Mouse (Mus musculus): Measurements from ENCODE around the gene C530008M17Rik. TPM values are rescaled to one million over a fixed set of nuclear protein-coding genes. Genes with fewer than 3 reads are reported as not detected.

The C530008M17Rik gene
- polyA plus RNA-seq, 1 experiment: 0.48 TPM

DNA sequence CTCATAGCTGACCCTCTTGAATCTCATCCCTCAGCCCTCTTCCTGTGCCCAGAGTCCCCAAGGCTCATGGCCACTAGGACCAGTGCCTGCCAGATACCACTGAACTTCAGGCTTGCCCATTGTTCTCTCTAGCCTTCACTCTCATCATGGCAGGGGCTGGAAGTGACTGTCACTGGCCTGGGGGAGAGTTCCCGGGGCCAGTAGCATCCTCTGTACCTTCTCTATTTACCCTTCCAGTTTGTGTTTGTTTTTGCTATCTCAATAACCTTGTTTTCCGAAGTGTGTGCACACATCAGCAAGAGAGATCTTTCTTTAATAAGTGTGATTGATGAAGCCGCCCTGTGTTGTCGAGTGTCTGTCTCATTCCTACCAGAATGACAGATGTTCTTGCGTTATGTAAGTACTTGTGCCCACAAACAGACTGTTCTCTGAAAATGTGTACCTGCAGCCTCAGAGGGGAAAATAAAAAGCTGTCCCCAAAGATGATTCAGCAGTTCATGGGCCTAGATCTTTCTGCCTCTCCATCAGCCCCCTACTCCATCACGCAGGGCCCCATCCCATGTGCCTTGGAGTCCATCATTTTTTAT is 76.8 kb downstream of the C530008M17Rik start:
- H3K4me1 ChIP-seq (ENCODE audit: control insufficient read depth, insufficient read depth, low read length): no peaks in the 10 kb centered on the region
- TF ChIP-seq CTCF (IDR thresholded peaks at IDR 0.05; ENCODE audit: low read depth, low read length): no peak
- no peak for TF ChIP-seq POLR2A (IDR thresholded peaks at IDR 0.05; ENCODE audit: borderline replicate concordance, low read depth, low read length)
- no peak overlapping the region for H3K27ac ChIP-seq (ENCODE audit: insufficient read depth, low read depth, low read length)
- no peak overlapping the region for H3K4me3 ChIP-seq (ENCODE audit: insufficient read depth, low read length)

DNA sequence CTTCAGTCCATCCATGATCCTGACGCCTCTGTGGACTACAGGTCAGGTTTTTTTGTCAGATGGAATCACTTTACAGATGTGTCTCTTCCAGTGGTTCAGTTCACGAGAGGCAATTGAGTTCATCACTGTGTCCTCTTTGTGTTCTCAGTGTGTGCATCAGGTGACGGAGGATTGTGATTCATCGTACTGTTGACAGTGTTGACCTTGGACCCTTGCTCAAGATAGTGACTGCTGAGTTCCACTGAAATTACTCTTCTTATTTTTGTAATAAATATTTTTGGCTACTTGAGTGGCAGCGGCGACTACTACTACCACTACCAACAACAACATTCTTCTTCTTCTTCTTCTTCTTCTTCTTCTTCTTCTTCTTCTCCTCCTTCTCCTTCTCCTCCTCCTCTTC is 85.2 kb downstream of the C530008M17Rik start:
- Histone ChIP-seq H3K4me3 (ENCODE audit: insufficient read depth, low read length) (no peak overlapping the region), H3K27ac (ENCODE audit: insufficient read depth, low read depth, low read length) (no peak overlapping the region), H3K4me1 (ENCODE audit: control insufficient read depth, insufficient read depth, low read length) (no peaks in the 10 kb centered on the region)
- TF ChIP-seq CTCF (IDR thresholded peaks at IDR 0.05; ENCODE audit: low read depth, low read length) (no peak), POLR2A (IDR thresholded peaks at IDR 0.05; ENCODE audit: borderline replicate concordance, low read depth, low read length) (no peak)

DNA sequence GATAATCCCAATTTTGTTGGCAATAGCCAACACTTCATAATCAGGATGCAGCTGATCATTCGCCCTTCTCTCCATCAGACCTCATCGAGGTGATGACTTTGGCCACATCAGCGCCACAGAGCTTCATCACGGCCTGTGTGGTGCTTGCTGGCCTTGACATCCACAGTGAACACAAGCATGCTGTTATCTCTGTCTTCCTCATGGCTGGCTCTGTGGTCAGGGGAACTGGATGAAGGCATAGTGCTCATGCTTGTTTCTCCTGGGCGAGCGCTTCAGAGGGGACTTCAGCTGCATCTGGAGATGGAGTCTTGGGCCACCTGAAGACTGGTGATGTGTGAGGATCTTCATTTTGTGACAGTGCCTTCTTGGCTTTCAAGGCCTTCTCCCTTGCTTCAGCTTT is 85.8 kb downstream of the C530008M17Rik start:
- no peaks in the 10 kb centered on the region for H3K4me1 ChIP-seq (ENCODE audit: control insufficient read depth, insufficient read depth, low read length)

DNA sequence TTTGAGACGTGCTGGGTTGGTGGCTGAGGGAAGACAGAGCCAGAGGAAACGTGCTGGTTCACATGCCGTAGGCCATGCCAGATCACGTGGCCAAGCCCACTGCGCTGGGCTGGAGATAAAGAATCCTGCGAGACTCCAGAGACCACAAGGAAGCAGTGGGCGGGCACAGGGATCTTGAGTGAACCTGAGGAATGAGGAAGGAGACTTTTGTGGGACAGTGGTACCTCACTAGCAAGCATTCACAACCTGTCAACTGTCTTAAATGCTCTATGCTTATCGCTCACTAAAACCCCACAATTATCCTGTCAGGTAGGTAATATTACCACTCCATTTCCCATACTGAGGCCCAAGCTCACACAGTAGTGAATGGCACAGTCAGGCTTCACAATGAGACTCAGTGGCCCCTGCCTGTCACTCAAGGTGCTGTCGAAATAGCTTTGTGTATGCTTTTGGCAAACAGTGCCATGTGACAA is 88.5 kb downstream of the C530008M17Rik start:
- Histone ChIP-seq H3K27ac (ENCODE audit: insufficient read depth, low read depth, low read length) (no peak overlapping the region), H3K4me3 (ENCODE audit: insufficient read depth, low read length) (no peak overlapping the region), H3K4me1 (ENCODE audit: control insufficient read depth, insufficient read depth, low read length) (no peaks in the 10 kb centered on the region)
- no peak for TF ChIP-seq POLR2A (IDR thresholded peaks at IDR 0.05; ENCODE audit: borderline replicate concordance, low read depth, low read length)
- TF ChIP-seq CTCF (IDR thresholded peaks at IDR 0.05; ENCODE audit: low read depth, low read length): no peak

More for the DNA sequence above, 85.8 kb downstream of the C530008M17Rik start:
- no peak for TF ChIP-seq CTCF (IDR thresholded peaks at IDR 0.05; ENCODE audit: low read depth, low read length)
- TF ChIP-seq POLR2A (IDR thresholded peaks at IDR 0.05; ENCODE audit: borderline replicate concordance, low read depth, low read length): no peak
- Histone ChIP-seq H3K4me3 (ENCODE audit: insufficient read depth, low read length) (no peak overlapping the region), H3K27ac (ENCODE audit: insufficient read depth, low read depth, low read length) (no peak overlapping the region)

DNA sequence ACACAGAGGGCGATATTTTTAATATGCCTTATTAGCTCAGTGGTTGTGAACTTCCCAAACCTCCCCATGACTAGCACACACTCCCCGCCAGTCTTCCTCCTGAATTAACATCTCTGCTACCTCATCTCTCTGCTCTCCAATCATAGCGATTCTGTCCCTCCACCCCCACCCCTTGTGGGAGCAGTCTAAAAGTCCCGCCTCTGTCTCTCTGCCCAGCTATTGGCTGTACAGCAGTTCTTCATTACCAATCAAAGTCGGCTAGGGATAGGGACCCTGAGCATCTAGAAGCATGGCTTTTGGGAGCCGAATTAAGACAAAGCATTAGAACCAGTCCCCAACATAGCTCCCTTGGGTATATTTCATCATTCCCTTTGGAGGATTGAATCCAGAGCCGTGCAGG is 91.5 kb downstream of the C530008M17Rik start:
- TF ChIP-seq CTCF (IDR thresholded peaks at IDR 0.05; ENCODE audit: low read depth, low read length): no peak
- Histone ChIP-seq H3K4me3 (ENCODE audit: insufficient read depth, low read length) (no peak overlapping the region), H3K27ac (ENCODE audit: insufficient read depth, low read depth, low read length) (no peak overlapping the region), H3K4me1 (ENCODE audit: control insufficient read depth, insufficient read depth, low read length) (no peaks in the 10 kb centered on the region)

DNA sequence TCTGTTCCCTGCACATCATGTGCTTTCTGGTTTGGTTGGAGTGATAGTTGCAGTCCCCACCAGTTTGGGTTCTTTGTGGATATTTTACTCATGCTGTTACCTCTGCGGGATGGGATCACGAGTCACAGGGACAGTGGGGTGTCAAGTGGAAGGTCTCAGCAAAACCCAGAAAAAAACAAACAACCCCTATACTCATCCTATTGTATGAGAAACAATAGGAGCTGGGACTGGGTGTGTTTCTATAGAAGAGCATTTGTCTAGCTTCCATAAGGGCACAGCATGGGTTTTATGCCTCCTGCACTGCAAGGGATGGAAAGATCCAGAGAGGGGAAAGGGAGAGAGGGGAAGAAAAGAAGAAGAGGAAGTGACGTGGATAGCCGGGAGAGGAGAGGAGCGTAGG is 96.0 kb downstream of the C530008M17Rik start:
- H3K4me3 ChIP-seq (ENCODE audit: insufficient read depth, low read length): no peak overlapping the region
- TF ChIP-seq CTCF (IDR thresholded peaks at IDR 0.05; ENCODE audit: low read depth, low read length) (no peak), POLR2A (IDR thresholded peaks at IDR 0.05; ENCODE audit: borderline replicate concordance, low read depth, low read length) (no peak)
- H3K4me1 ChIP-seq (ENCODE audit: control insufficient read depth, insufficient read depth, low read length): no peaks in the 10 kb centered on the region

GRCm38 (mm10) chr5:76760349-76760748 is 104.0 kb downstream of the C530008M17Rik start:
- no peak overlapping the region for H3K4me3 ChIP-seq (ENCODE audit: insufficient read depth, low read length)
- no peaks in the 10 kb centered on the region for H3K4me1 ChIP-seq (ENCODE audit: control insufficient read depth, insufficient read depth, low read length)
- TF ChIP-seq POLR2A (IDR thresholded peaks at IDR 0.05; ENCODE audit: borderline replicate concordance, low read depth, low read length): no peak
- TF ChIP-seq CTCF (IDR thresholded peaks at IDR 0.05; ENCODE audit: low read depth, low read length): no peak
- no peak overlapping the region for H3K27ac ChIP-seq (ENCODE audit: insufficient read depth, low read depth, low read length)

More for the DNA sequence above, 96.0 kb downstream of the C530008M17Rik start:
- no peak overlapping the region for H3K27ac ChIP-seq (ENCODE audit: insufficient read depth, low read depth, low read length)

DNA sequence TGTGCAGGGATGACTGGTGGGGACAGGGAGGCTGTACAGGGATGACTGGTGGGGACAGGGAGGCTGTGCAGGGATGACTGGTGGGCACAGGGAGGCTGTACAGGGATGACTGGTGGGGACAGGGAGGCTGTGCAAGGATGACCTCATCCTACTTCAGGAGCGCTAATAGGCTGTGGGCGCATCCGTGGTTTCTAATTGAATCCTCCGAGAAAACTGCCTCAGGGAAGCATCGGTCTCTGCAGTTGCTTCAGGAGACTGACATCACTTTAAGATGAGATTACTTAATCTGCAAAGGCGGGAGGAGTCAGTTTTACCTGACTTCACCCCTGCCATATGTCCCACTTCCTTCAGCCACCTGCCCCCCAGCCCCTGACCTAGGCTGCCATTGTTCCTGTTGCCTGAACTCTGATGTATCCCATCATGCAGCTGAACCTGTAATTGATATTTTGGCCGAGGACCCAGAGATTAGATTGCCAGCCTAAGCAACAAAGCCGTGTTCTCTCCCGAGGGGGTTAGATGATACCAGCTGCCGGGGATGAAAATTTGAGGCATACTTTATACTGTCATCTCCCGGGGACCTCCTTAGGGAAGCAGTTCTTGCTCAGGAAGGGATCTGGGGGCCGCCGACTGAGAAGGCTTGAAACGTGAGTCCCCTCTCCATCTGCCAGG is 105.9 kb downstream of the C530008M17Rik start:
- TF ChIP-seq CTCF (IDR thresholded peaks at IDR 0.05; ENCODE audit: low read depth, low read length): no peak
- no peak for TF ChIP-seq POLR2A (IDR thresholded peaks at IDR 0.05; ENCODE audit: borderline replicate concordance, low read depth, low read length)
- no peak overlapping the region for H3K4me3 ChIP-seq (ENCODE audit: insufficient read depth, low read length)
- H3K4me1 ChIP-seq (ENCODE audit: control insufficient read depth, insufficient read depth, low read length): no peaks in the 10 kb centered on the region
- H3K27ac ChIP-seq (ENCODE audit: insufficient read depth, low read depth, low read length): no peak overlapping the region

- no peaks in the 10 kb centered on the region for H3K4me1 ChIP-seq (ENCODE audit: control insufficient read depth, insufficient read depth, low read length)
- no peak overlapping the region for H3K27ac ChIP-seq (ENCODE audit: insufficient read depth, low read depth, low read length)
- TF ChIP-seq POLR2A (IDR thresholded peaks at IDR 0.05; ENCODE audit: borderline replicate concordance, low read depth, low read length) (no peak), CTCF (IDR thresholded peaks at IDR 0.05; ENCODE audit: low read depth, low read length) (no peak)
- H3K4me3 ChIP-seq (ENCODE audit: insufficient read depth, low read length): no peak overlapping the region
Observed at GRCm38 (mm10) chr5:76763148-76763701, 106.9 kb downstream of the C530008M17Rik start.

- no peak for TF ChIP-seq POLR2A (IDR thresholded peaks at IDR 0.05; ENCODE audit: borderline replicate concordance, low read depth, low read length)
- TF ChIP-seq CTCF (IDR thresholded peaks at IDR 0.05; ENCODE audit: low read depth, low read length): no peak
- Histone ChIP-seq H3K4me3 (ENCODE audit: insufficient read depth, low read length) (no peak overlapping the region), H3K27ac (ENCODE audit: insufficient read depth, low read depth, low read length) (no peak overlapping the region), H3K4me1 (ENCODE audit: control insufficient read depth, insufficient read depth, low read length) (no peaks in the 10 kb centered on the region)
Observed at GRCm38 (mm10) chr5:76763731-76764130, 107.4 kb downstream of the C530008M17Rik start.

Measured in bone marrow macrophage, adult 2 months (primary cell).